Mouse (Mus musculus): ENCODE results near the gene Rasl11b. TPM values are rescaled to one million over a fixed set of nuclear protein-coding genes. Genes with fewer than 3 reads are reported as not detected.

Gene Rasl11b
- polyA plus RNA-seq, 1 experiment from 2014 or later: 86.7 TPM

DNA sequence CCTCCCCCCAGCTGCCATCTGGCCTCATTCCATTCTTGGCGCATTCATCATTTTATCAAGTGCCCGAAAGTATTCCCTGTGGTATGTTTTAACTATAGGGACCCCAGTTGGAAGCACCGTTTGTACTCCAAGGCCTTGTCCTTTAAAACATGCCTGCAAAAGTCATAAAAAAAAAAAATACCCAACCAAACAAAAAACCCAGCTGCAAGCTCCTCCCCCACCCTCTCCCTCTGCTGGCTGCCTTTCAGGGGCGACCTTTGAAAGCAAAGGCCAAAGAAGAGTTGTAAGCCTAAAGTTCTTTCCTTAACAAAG, 1.2 kb downstream of the Rasl11b start:
- ATAC-seq (no peak), DNase-seq (ENCODE audit: low spot score) (peak; percentile 71)
- Histone ChIP-seq H3K4me1 (ENCODE audit: insufficient read depth, low read depth, low read length) (peaks cover 10% of the 10 kb centered on the region; the same call in 1 of the 2 replicates), H3K9ac (replicated peaks; ENCODE audit: low read depth) (peak overlapping the region; percentile 29; the same call in 1 of the 2 replicates), H3K9me3 (ENCODE audit: low read length) (no peaks in the 10 kb centered on the region), H3K4me3 (ENCODE audit: low read depth, low read length) (peak overlapping the region; percentile 98), H3K36me3 (ENCODE audit: insufficient read depth, low read length) (no peaks in the 10 kb centered on the region), H3K4me2 (replicated peaks; ENCODE audit: low read depth, low read length) (peak overlapping the region; percentile 95), H3K27me3 (replicated peaks; ENCODE audit: insufficient read depth, low read length) (no peaks in the 10 kb centered on the region), H3K27ac (ENCODE audit: low read length) (no peak overlapping the region)
- no peak for TF ChIP-seq EP300 (IDR thresholded peaks at IDR 0.05)
- peak; percentile 36; the same call in 1 of the 2 replicates for TF ChIP-seq CTCF (IDR thresholded peaks at IDR 0.05)
- 8% methylated on average over 4 of the region's 4 CpGs for WGBS

DNA sequence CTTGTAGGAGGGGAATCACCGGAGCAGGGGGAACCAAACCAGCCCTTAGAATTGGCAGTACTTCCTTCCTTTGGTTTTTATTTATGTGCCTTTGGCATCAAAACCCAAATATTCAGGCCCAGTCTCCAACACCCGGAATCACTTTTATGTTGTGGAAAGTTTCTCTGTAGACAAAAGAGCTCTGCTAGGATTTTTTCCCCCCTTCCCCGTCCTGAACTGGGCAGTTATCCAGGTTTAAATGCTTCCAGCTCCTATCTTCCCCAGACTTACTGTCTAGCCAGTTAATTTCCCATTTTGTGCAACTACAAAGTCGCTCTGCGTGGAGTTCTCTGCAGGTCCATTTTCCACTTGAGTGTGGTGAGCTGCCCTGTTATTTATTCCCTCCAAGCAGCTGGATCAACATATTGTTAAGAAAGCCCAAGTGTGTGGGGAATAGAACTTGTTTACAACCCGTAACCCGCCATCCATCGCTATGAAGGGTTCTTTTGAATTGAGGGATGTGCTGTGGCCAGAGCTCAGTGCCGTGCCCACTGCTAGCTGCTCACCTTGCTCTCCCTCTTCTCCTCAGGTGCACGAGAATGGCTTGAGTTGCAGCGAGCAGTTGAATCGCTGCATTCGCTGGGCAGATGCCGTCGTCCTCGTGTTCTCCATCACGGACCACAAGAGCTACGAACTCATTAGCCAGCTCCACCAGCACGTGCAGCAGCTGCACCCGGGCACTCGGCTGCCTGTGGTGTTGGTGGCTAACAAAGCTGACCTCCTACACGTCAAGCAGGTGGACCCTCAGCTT, 2.6 kb downstream of the Rasl11b start:
- Histone ChIP-seq H3K27me3 (replicated peaks; ENCODE audit: insufficient read depth, low read length) (no peaks in the 10 kb centered on the region), H3K27ac (ENCODE audit: low read length) (no peak overlapping the region), H3K4me1 (ENCODE audit: insufficient read depth, low read depth, low read length) (peaks cover 10% of the 10 kb centered on the region; the same call in 1 of the 2 replicates), H3K9me3 (ENCODE audit: low read length) (no peaks in the 10 kb centered on the region), H3K9ac (replicated peaks; ENCODE audit: low read depth) (no peak overlapping the region; the same call in 1 of the 2 replicates), H3K4me2 (replicated peaks; ENCODE audit: low read depth, low read length) (peak overlapping the region; percentile 95), H3K4me3 (ENCODE audit: low read depth, low read length) (peak overlapping the region; percentile 98), H3K36me3 (ENCODE audit: insufficient read depth, low read length) (no peaks in the 10 kb centered on the region)
- TF ChIP-seq EP300 (IDR thresholded peaks at IDR 0.05): no peak
- no peak for TF ChIP-seq CTCF (IDR thresholded peaks at IDR 0.05)
- DNase-seq (ENCODE audit: low spot score): peak; percentile 61
- WGBS: 41% methylated on average over 22 of the region's 22 CpGs
- ATAC-seq: no peak

DNA sequence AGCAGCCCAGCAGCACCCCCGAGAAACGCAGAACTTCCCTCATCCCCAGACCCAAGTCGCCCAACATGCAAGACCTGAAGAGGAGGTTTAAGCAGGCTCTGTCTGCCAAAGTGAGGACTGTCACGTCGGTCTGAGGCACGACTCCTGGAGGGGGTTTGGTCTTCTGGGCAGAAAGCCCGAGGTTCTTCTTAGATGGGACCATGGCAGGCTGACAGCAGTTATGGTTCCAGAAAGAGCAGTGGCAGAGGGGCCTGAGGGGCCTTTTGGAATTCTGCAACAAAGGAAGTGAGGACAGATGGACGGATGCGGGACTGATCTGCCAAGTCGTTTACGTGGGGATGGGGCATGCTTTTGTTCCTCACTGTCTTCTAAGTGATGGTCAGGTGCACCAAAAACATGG, 3.4 kb downstream of the Rasl11b start:
- Histone ChIP-seq H3K4me3 (ENCODE audit: low read depth, low read length) (no peak overlapping the region), H3K27me3 (replicated peaks; ENCODE audit: insufficient read depth, low read length) (no peaks in the 10 kb centered on the region), H3K27ac (ENCODE audit: low read length) (no peak overlapping the region), H3K4me1 (ENCODE audit: insufficient read depth, low read depth, low read length) (peaks cover 10% of the 10 kb centered on the region; the same call in 1 of the 2 replicates), H3K9me3 (ENCODE audit: low read length) (no peaks in the 10 kb centered on the region), H3K4me2 (replicated peaks; ENCODE audit: low read depth, low read length) (peak overlapping the region; percentile 95), H3K36me3 (ENCODE audit: insufficient read depth, low read length) (no peaks in the 10 kb centered on the region), H3K9ac (replicated peaks; ENCODE audit: low read depth) (no peak overlapping the region)
- DNase-seq (ENCODE audit: low spot score) (no peak), ATAC-seq (no peak)
- WGBS: 44% methylated on average over 11 of the region's 11 CpGs
- TF ChIP-seq CTCF (IDR thresholded peaks at IDR 0.05) (no peak), EP300 (IDR thresholded peaks at IDR 0.05) (no peak)

DNA sequence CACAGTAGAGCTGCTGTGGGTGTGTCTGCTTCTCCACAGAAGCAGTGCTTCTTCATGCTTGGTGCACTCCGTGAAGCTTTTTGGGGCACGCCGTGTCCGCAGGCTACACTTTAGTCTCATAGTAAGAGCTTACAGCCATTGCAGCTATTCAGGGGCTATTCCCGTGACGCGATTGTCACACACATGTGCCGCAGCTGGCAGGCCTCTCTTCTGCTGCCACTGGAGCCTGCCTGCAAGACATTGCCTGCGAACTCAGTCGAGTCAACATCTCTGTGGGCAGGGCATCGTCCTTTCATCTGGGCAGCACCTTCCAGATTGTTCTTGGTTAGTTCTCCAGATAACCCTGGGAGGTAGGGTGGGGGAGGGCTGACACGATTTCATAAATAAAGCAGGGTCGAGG, 4.7 kb downstream of the Rasl11b start:
- Histone ChIP-seq H3K9me3 (ENCODE audit: low read length) (no peaks in the 10 kb centered on the region), H3K36me3 (ENCODE audit: insufficient read depth, low read length) (no peaks in the 10 kb centered on the region), H3K9ac (replicated peaks; ENCODE audit: low read depth) (no peak overlapping the region), H3K4me2 (replicated peaks; ENCODE audit: low read depth, low read length) (no peak overlapping the region), H3K27ac (ENCODE audit: low read length) (no peak overlapping the region), H3K27me3 (replicated peaks; ENCODE audit: insufficient read depth, low read length) (no peaks in the 10 kb centered on the region), H3K4me3 (ENCODE audit: low read depth, low read length) (no peak overlapping the region), H3K4me1 (ENCODE audit: insufficient read depth, low read depth, low read length) (peaks cover 6% of the 10 kb centered on the region; the same call in 1 of the 2 replicates)
- DNase-seq (ENCODE audit: low spot score) (no peak), ATAC-seq (no peak)
- TF ChIP-seq CTCF (IDR thresholded peaks at IDR 0.05) (no peak), EP300 (IDR thresholded peaks at IDR 0.05) (no peak)
- WGBS: 64% methylated on average over 13 of the region's 13 CpGs

DNA sequence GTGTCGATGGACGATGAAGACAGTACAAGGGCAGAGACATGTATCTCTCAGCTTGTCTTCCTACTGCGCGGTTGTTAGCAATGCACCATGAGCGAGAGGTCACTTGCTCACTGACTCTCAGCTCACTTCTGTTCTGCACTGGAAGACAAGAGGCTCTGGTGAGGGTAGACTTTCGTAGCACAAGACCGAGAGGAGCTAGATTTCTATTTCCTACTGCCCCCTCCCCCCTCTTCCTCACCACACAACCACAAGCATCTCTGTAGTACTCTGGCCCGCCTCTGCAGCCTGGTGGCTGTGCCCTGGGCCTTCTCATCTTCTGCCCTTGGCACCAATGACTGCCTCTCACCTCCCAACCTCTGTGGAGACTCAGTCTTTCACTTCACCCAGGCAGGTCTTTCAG, 5.4 kb downstream of the Rasl11b start:
- Histone ChIP-seq H3K4me3 (ENCODE audit: low read depth, low read length) (no peak overlapping the region), H3K36me3 (ENCODE audit: insufficient read depth, low read length) (no peaks in the 10 kb centered on the region), H3K4me1 (ENCODE audit: insufficient read depth, low read depth, low read length) (peaks cover 6% of the 10 kb centered on the region; the same call in 1 of the 2 replicates), H3K9ac (replicated peaks; ENCODE audit: low read depth) (no peak overlapping the region), H3K27me3 (replicated peaks; ENCODE audit: insufficient read depth, low read length) (no peaks in the 10 kb centered on the region), H3K27ac (ENCODE audit: low read length) (no peak overlapping the region), H3K4me2 (replicated peaks; ENCODE audit: low read depth, low read length) (no peak overlapping the region), H3K9me3 (ENCODE audit: low read length) (no peaks in the 10 kb centered on the region)
- DNase-seq (ENCODE audit: low spot score) (no peak), ATAC-seq (no peak)
- TF ChIP-seq EP300 (IDR thresholded peaks at IDR 0.05) (no peak), CTCF (IDR thresholded peaks at IDR 0.05) (no peak)
- WGBS: 65% methylated on average over 8 of the region's 8 CpGs

DNA sequence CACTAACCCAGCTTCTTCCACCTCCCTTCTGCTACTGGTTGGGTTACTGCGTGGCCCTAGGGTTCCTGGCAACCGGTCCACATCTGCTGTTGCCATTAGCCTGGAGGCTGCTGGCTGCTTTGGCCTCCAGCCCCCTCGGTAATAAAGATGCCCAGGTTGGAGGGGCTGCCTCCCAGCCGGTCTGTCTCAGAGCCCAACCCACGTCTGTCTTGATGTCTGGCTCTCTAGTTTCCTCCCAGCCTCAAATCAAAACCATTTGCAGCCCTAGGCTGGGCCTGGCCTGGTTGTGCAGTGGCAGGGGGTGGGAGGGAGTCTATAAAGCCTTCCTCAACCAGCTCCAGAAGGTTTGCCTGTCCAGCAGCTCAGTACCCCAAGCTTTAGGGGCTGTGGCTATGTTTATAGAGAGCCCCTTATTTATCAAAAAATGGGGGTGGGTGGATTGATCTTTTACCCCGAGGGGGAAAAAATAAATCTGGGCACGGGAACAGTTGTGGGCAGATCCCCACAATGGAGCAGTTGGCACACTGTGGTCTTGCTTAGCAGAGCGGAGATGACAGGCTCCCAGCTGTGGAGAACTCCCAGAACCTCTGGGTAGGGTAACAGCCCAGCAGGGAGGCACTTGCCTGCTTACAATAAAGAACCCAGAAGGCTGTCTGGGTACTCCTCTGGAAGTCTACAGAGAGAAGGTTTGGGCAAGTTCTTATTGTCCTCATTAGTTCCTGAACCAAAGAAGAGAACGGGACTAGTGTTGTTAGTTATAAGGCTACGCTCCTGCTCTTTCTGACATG, 6.7 kb downstream of the Rasl11b start:
- no peaks in the 10 kb centered on the region for H3K27me3 ChIP-seq (replicated peaks; ENCODE audit: insufficient read depth, low read length)
- no peaks in the 10 kb centered on the region for H3K9me3 ChIP-seq (ENCODE audit: low read length)
- H3K9ac ChIP-seq (replicated peaks; ENCODE audit: low read depth): no peak overlapping the region
- 74% methylated on average over 10 of the region's 10 CpGs for WGBS
- H3K4me3 ChIP-seq (ENCODE audit: low read depth, low read length): no peak overlapping the region
- DNase-seq (ENCODE audit: low spot score): no peak
- no peaks in the 10 kb centered on the region for H3K36me3 ChIP-seq (ENCODE audit: insufficient read depth, low read length)
- H3K27ac ChIP-seq (ENCODE audit: low read length): no peak overlapping the region; the same call in 1 of the 2 replicates
- no peak overlapping the region for H3K4me2 ChIP-seq (replicated peaks; ENCODE audit: low read depth, low read length)
- no peak for ATAC-seq
- H3K4me1 ChIP-seq (ENCODE audit: insufficient read depth, low read depth, low read length): peaks cover 6% of the 10 kb centered on the region; the same call in 1 of the 2 replicates
- TF ChIP-seq CTCF (IDR thresholded peaks at IDR 0.05) (no peak), EP300 (IDR thresholded peaks at IDR 0.05) (no peak)
